Mouse (Mus musculus) lung, postnatal 0 days (tissue): ENCODE results near the gene Gjb5. TPM values are rescaled to one million over a fixed set of nuclear protein-coding genes. Genes with fewer than 3 reads are reported as not detected.

Experiments used
- ATAC-seq: fragments of 200-750 bp; cut with Nextera tagmentation; 2 replicates; pipeline ENCODE4 v1.8.0; 2017; ENCODE audit warnings: moderate library complexity
- DNase-seq: peaks from one replicate; pipeline ENCODE4 v3.0.0-alpha.2; 2016; ENCODE audit warnings: low spot score
- H3K27ac ChIP-seq: fragments of 300-500 bp; sonication (generic); 2 replicates; pipeline ENCODE4 v1.5.1; 2014; ENCODE audit warnings: antibody characterized with exemption, mild to moderate bottlenecking, low read length, mixed read lengths
- H3K27me3 ChIP-seq: fragments of 300-500 bp; sonication (generic); replicated peaks from 2 replicates; pipeline ENCODE4 v1.6.1; 2014; ENCODE audit warnings: low read length, mixed read lengths; ENCODE audit not compliant: insufficient read depth
- H3K36me3 ChIP-seq: fragments of 300-500 bp; sonication (generic); 2 replicates; pipeline ENCODE4 v1.6.1; 2014; ENCODE audit warnings: low read length, mixed read lengths; ENCODE audit not compliant: insufficient read depth
- H3K4me1 ChIP-seq: fragments of 300-500 bp; sonication (generic); 2 replicates; pipeline ENCODE4 v1.6.1; 2014; ENCODE audit warnings: antibody characterized with exemption, low read depth, low read length, mixed read lengths; ENCODE audit not compliant: insufficient read depth
- H3K4me2 ChIP-seq: fragments of 300-500 bp; sonication (generic); replicated peaks from 2 replicates; pipeline ENCODE4 v1.6.1; 2014; ENCODE audit warnings: low read depth, mild to moderate bottlenecking, low read length, moderate library complexity, mixed read lengths
- H3K4me3 ChIP-seq: fragments of 300-500 bp; sonication (generic); 2 replicates; pipeline ENCODE4 v1.5.1; 2014; ENCODE audit warnings: low read depth, low read length
- H3K9ac ChIP-seq: fragments of 300-500 bp; sonication (generic); replicated peaks from 2 replicates; pipeline ENCODE4 v1.6.1; 2014; ENCODE audit warnings: low read depth, mild to moderate bottlenecking
- H3K9me3 ChIP-seq: fragments of 300-500 bp; sonication (generic); 2 replicates; pipeline ENCODE4 v1.6.1; 2016; ENCODE audit warnings: low read length, mixed read lengths
- CTCF ChIP-seq: IDR thresholded peaks from 2 replicates; pipeline ENCODE4 v1.5.1; 2016; ENCODE audit warnings: antibody characterized with exemption, mild to moderate bottlenecking
- EP300 ChIP-seq: IDR thresholded peaks from 2 replicates; pipeline ENCODE4 v1.6.1; 2016; ENCODE audit warnings: antibody characterized with exemption, mild to moderate bottlenecking, control low read depth
- WGBS: fragments of 180-500 bp; shearing (Covaris S2); extraction: QIAGEN DNeasy Blood & Tissue Kit; methylation state at CpG from one replicate; pipeline ENCODE4 v1.1.7; 2014; 5-methylcytosine and 5-hydroxymethylcytosine counted together
- polyA plus RNA-seq: library from polyadenylated mRNA; unstranded; fragments of >200 nt; fragmentation: Nextera tagmentation; extraction: Ambion mirVana; gene quantifications from 2 replicates; pipeline ENCODE4 v1.2.1, GENCODE M21; 2015

Gene Gjb5
- polyA plus RNA-seq, 1 experiment from 2014 or later = 1.9 TPM

DNA sequence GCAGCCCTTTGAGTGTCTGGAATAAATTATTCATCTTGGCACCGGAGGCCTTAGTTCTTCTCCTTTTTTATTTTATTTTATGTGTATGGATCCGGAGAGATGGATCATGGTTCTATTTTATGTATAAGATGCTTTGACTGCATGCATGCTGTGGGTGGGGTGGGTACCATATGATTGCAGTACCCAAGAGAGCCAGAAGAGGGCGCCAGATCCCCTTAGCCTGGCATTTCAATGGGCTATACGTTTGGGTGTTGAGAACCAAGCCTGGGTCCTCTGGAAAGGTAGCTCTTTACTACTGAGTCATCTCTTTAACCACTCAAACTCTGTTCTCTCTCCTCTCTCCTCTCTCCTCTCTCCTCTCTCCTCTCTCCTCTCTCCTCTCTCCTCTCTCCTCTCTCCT lies 19.4 kb upstream of the Gjb5 start:
- TF ChIP-seq CTCF (peak; percentile 70), EP300 (no peak)
- H3K27me3 ChIP-seq = no peaks in the 10 kb centered on the region
- no peak overlapping the region for H3K4me3 ChIP-seq
- H3K9ac ChIP-seq = no peak overlapping the region
- H3K36me3 ChIP-seq = no peaks in the 10 kb centered on the region
- DNase-seq (no peak), ATAC-seq (no peak)
- H3K4me1 ChIP-seq = no peaks in the 10 kb centered on the region
- H3K27ac ChIP-seq = no peak overlapping the region
- no peak overlapping the region for H3K4me2 ChIP-seq
- H3K9me3 ChIP-seq = no peaks in the 10 kb centered on the region
- WGBS = 35% methylated on average over 4 of the region's 4 CpGs

DNA sequence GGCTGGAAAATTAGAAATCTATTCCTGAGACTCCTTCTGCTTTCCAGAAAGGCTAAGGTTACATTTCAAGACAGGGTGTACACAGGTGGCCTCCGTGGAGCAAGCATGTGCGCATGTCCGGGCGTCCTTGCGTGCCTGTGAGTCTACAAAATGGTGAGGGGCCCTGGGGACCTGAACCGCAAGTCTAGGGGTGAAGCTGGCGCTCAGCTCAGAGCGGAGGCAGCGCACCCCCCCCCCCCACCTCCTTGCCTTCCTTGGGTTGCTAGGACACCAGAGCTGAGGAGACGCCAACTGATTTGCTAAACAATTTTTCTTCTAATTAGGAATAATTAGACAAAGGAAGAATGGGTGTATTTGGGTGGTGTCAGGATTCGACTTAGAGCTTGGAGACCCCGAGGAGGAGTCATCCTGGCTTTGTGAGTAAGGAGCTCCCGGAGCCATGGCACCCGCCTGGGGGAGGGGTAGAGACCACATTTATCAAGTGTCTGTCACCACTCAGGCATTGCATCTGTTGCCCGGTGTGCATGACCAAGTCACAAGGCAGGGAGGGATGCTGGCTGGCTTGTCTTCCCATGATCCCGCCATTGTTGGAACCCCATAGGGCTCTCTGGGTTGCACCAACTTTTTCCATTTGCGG lies 17.7 kb upstream of the Gjb5 start:
- no peak overlapping the region for H3K4me2 ChIP-seq
- H3K36me3 ChIP-seq = no peaks in the 10 kb centered on the region
- H3K4me3 ChIP-seq = no peak overlapping the region
- TF ChIP-seq EP300 = no peak
- TF ChIP-seq CTCF = no peak
- ATAC-seq (no peak), DNase-seq (no peak)
- H3K9me3 ChIP-seq = no peaks in the 10 kb centered on the region
- H3K27ac ChIP-seq = no peak overlapping the region
- H3K9ac ChIP-seq = no peak overlapping the region
- no peaks in the 10 kb centered on the region for H3K27me3 ChIP-seq
- 85% methylated on average over 17 of the region's 17 CpGs for WGBS
- H3K4me1 ChIP-seq = no peaks in the 10 kb centered on the region

DNA sequence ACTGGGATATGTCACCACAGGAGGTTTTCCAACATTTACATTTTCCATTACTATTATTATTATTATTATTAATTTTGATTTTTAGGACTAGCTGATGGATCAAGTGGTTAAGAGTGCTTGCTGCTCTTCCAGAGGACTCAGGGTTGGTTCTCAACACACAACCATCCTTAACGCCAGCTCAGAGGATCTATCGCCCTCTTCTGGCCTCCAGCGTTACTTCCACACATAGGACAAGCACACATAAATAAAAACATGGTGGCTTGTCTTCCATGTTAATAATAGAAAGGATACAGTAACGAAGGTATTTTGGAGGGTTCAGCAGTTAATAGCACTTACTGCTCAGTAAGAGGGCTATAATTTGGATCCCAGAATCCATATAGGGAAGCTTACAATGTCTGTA lies 16.7 kb upstream of the Gjb5 start:
- 81% methylated on average over 4 of the region's 4 CpGs for WGBS
- Histone ChIP-seq H3K27ac (no peak overlapping the region), H3K9ac (no peak overlapping the region), H3K27me3 (no peaks in the 10 kb centered on the region), H3K4me2 (no peak overlapping the region), H3K4me3 (no peak overlapping the region), H3K4me1 (no peaks in the 10 kb centered on the region), H3K36me3 (no peaks in the 10 kb centered on the region), H3K9me3 (no peaks in the 10 kb centered on the region)
- TF ChIP-seq CTCF (no peak), EP300 (no peak)
- ATAC-seq = no peak
- no peak for DNase-seq

DNA sequence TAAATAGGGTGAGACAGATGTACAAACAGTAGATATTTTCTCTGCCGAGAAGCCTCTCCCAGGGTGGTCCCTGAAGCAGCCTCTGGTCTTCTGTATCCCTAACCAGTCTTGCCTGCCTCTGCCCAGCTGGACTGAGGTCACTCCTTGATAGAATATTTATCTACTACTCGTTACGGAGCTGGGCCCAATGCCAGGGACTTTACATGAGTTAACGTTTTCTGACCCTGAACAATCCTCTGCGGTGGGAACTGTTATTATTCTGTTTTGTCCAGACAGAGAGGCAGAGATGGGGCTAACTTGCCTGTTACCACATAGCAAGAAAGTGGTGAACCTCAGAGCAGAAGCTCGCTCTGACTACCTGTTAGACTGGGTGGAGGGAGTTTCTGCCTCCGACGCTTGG lies 15.5 kb upstream of the Gjb5 start:
- ATAC-seq (no peak), DNase-seq (no peak)
- H3K27me3 ChIP-seq = no peaks in the 10 kb centered on the region
- no peaks in the 10 kb centered on the region for H3K9me3 ChIP-seq
- no peaks in the 10 kb centered on the region for H3K36me3 ChIP-seq
- no peak overlapping the region for H3K4me2 ChIP-seq
- WGBS = 29% methylated on average over 8 of the region's 8 CpGs
- no peak overlapping the region for H3K27ac ChIP-seq
- TF ChIP-seq EP300 (no peak), CTCF (no peak)
- no peaks in the 10 kb centered on the region for H3K4me1 ChIP-seq
- no peak overlapping the region for H3K4me3 ChIP-seq
- no peak overlapping the region for H3K9ac ChIP-seq

DNA sequence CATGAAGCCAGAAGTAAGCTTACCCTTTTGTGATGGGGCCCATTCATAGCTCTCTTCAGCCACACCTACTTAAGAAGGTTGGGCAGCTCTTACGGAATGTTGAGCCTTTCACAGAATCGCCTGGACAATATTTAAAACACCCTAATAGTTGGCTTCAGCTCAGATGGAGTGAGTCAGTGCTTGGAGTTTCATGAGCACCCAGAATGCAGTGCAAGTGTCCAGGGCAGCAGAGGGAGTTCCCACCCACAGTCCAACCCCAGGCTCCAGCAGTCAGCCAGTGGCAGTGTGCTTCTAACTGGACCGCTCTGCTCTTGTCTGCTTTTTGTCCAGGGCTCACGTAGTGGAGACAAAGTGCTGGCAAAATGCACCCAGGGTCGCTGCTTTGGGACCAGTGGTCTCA lies 13.6 kb upstream of the Gjb5 start:
- H3K9ac ChIP-seq = no peak overlapping the region
- H3K4me3 ChIP-seq = no peak overlapping the region
- WGBS = 41% methylated on average over 5 of the region's 5 CpGs
- H3K4me1 ChIP-seq = no peaks in the 10 kb centered on the region
- peak; percentile 92 for ATAC-seq
- no peaks in the 10 kb centered on the region for H3K27me3 ChIP-seq
- H3K9me3 ChIP-seq = no peaks in the 10 kb centered on the region
- DNase-seq = peak; percentile 92
- no peak overlapping the region for H3K27ac ChIP-seq
- TF ChIP-seq CTCF (peak; percentile 40), EP300 (peak; percentile 31; the same call in 1 of the 2 replicates)
- no peaks in the 10 kb centered on the region for H3K36me3 ChIP-seq
- no peak overlapping the region for H3K4me2 ChIP-seq

DNA sequence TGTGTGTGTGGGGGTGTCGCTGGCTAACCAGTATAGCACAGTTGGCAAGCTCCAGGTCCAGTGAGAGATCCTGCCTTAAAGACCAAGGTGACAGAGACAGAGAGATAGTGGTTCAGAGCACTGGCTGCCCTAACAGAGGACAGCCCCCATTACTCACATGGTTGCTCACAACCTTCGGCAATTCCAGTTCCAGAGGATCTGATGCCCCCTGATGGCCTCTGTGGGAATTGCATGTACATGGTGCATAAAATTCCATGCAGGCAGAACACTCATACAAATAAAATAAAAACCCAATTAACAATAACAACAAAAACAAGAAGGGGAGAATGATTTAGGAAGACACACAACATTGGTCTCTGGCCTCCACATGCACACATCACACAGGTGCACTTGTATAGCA lies 12.5 kb upstream of the Gjb5 start:
- H3K4me3 ChIP-seq = no peak overlapping the region
- ATAC-seq (no peak), DNase-seq (no peak)
- WGBS = 44% methylated on average over 2 of the region's 2 CpGs
- H3K36me3 ChIP-seq = no peaks in the 10 kb centered on the region
- TF ChIP-seq EP300 = no peak
- TF ChIP-seq CTCF = peak; percentile 57
- no peak overlapping the region for H3K4me2 ChIP-seq
- no peaks in the 10 kb centered on the region for H3K27me3 ChIP-seq
- H3K27ac ChIP-seq = no peak overlapping the region
- no peak overlapping the region for H3K9ac ChIP-seq
- no peaks in the 10 kb centered on the region for H3K4me1 ChIP-seq
- no peaks in the 10 kb centered on the region for H3K9me3 ChIP-seq
